Mouse (Mus musculus): ENCODE measurements around the gene Spg7.
"Not testable (repeated sequence)": the region's sequence is repeated elsewhere in the genome, so short reads cannot be mapped to it uniquely, and the experiment has no call there.

Gene Spg7

GRCm38 (mm10) chr8:123041008-123041773, 21.6 kb upstream of the Spg7 start:
- peak; percentile 93 for DNase-seq (ENCODE audit: low read depth)

GRCm38 (mm10) chr8:123041774-123042105, 21.0 kb upstream of the Spg7 start:
- no peak for DNase-seq (ENCODE audit: low read depth)

DNA sequence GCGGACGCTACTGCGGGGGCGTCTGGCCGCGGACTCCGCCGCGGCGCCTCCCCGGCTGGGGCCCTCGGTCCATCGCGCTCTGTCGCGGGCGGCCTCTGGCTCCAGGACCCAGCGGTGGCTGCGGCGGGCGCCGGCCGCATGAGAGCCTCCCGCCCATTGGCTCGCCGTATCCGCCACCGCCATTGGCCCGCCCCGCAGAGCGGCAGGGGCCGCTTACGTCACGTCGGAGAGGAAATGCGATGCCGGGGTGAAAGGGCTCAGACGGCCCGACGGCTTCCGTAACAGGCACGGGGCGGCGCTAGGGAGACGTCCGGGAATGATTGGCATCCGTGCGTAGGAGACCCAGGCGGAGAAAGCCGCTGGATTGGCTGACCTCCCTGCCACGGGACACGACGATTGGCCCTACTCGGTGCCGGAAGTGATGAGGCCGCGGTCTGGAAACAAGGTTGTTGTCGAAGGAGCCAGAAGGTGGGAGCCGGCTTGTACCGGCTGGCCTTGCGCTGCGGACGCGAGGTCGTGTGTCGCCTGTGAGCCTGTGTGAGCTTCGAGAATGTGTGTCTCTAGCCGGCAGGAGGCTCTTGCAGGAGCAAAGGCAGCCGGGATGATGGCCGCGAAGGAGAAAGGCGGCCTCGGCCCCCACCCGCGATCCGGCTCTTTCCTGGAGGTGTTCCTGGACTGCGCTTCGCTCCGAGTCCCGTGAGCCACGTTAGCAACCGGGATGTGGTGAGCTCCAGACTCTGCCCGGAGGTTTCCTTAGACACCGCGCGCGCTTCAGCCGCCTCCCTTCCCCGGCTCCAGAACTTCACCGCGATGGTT, 20.4 kb upstream of the Spg7 start, which contains the start of gene Ankrd11:
Ankrd11 (minus strand) TSS at position 120 of the 816 bp plus-strand sequence.
- DNase-seq (ENCODE audit: low read depth) = peak; percentile 100

DNA sequence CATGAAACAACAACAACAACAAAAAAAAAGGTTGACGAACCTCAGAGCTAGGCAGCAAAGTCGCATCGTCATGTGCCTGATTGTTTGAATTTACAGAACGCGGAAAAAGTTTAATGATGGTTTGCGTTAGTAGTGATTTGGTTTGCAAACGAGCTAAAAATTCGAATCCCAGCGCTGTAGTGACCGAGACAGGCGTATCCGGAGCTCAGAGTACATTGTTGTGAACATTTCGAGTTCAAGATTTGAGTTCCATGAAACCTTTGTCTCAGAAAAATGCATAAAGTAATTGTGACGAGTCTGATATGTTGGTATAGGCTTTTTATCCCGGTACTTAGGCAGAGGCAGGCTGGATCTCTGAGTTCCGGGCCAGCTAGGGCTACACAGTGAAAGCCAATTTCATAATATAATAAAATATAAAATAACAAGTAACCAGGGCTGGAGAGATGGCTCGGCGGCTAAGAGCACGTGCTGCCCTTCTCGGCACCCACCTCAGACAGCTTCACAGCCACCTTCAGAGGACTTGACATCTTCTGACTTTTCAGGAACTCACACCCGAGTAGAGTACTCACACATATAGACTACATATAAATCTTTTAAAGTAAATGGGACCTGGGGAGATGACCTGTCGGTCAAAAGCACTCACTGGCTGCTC, 19.6 kb upstream of the Spg7 start:
- peak; percentile 50 for DNase-seq (ENCODE audit: low read depth)

- no peak for DNase-seq (ENCODE audit: low read depth)
Observed at GRCm38 (mm10) chr8:123043941-123044340, 18.8 kb upstream of the Spg7 start.

GRCm38 (mm10) chr8:123044743-123045425, 17.9 kb upstream of the Spg7 start:
- not testable (repeated sequence) for DNase-seq (ENCODE audit: low read depth)

DNA sequence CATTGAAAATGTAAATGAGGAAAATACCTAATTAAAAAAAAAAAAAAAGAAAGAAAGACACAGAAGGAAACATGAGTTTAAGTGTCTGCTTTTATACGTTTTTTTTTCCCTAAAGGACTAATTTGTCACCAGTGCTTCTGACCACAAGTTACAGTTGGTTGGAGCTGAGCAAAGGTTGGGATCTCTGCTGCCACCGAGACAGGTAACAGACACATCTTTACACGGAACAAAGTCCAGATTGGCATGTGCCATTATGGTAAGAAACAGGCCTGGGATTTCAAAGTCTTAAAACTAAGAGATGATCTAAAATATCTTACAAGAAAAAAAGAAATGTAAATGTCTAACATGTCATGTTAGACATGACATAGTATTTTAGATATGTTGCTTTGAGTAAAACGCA, 16.0 kb upstream of the Spg7 start:
- DNase-seq (ENCODE audit: low read depth) = no peak

DNA sequence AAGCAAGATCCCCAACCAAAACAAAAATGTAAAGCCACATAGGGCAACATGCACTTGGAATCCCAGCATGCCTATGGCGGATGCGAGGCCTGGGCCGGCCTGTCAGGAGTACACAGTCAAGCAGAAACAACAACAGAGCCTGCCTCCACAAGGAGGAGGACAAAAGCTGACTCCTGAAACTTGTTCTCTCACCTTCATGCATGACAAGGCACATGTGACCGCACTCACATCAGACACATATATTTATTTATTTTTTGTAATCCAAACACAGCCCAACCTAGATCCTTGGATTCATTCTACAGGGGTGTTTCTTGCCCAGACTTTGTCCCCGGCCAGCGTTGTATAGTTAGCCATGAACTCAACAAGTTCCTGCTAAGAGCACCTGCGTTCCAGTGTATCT, 14.9 kb upstream of the Spg7 start:
- no peak for DNase-seq (ENCODE audit: low read depth)

GRCm38 (mm10) chr8:123048402-123048801, 14.3 kb upstream of the Spg7 start:
- no peak for DNase-seq (ENCODE audit: low read depth)

DNA sequence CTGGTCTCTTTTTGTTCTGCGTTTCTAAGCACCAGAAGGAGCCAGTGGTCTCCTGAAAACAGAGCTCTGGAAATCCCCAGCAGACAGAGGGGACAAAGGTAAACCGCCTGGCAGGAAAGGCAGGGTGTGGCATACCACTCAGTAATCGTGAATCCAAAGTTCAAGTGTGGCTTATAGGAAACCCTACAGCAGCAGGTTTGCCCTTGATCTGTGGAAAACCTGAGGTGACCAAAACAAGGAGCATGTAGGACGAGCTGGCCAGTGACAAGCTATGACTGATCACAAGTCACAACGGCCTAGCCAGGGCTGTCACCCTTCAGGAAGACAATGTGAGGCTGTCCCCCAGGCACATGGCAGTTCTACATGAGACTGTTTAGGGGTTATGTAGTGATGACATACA, 11.3 kb upstream of the Spg7 start:
- no peak for DNase-seq (ENCODE audit: low read depth)

- no peak for DNase-seq (ENCODE audit: low read depth)
Observed at GRCm38 (mm10) chr8:123064072-123064471, 1.3 kb downstream of the Spg7 start.

GRCm38 (mm10) chr8:123064809-123065213, 2.1 kb downstream of the Spg7 start:
- DNase-seq (ENCODE audit: low read depth) = no peak

GRCm38 (mm10) chr8:123065214-123066100, 2.7 kb downstream of the Spg7 start:
- DNase-seq (ENCODE audit: low read depth) = peak; percentile 99

DNA sequence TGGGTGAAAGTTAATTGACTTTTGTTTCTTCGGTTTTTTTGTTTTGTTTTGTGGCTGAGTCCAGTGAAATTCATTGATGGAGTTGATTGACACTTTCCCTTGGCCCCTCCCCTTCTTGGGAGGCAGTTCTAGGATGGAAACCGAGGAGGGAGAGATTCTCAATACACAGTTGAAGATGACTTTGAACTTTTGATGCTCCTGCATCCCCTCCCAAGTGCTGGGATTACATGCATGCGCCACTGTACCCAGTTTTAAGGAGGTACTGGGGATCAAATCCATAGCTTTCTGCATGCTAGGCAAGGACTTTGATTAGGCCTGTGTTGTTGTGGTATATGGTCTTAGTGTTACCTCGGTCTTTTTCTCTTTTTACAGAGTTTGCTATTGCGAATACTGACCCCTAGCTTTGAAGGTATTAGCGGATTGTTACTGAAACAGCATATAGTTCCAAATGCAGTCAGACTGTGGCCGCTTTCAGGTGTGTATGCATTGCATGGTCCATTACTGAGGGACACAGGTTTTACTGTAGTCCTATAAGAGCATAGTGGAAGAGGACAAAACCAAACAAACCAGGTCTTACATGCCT, 3.5 kb downstream of the Spg7 start:
- DNase-seq (ENCODE audit: low read depth) = peak; percentile 70

DNA sequence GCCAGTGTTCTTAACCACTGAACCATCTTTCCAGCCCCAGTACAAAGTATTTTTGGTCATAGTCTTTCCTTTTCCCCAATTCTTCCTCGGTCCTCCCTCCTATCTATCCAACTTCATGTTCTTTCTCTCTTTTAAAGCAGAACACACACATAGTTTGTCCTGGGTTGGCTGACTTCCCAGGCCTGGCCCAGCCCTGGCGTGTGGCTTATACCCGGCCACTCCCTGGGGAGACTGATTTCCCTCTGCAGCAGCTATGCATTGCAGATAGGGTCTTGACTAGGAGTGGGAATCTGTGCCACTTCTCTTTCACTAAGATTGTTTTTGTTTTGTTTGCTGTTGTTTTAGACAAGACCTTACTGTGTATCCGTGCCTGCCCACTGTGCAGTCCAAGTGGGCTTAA, 8.4 kb downstream of the Spg7 start:
- DNase-seq (ENCODE audit: low read depth) = no peak

DNA sequence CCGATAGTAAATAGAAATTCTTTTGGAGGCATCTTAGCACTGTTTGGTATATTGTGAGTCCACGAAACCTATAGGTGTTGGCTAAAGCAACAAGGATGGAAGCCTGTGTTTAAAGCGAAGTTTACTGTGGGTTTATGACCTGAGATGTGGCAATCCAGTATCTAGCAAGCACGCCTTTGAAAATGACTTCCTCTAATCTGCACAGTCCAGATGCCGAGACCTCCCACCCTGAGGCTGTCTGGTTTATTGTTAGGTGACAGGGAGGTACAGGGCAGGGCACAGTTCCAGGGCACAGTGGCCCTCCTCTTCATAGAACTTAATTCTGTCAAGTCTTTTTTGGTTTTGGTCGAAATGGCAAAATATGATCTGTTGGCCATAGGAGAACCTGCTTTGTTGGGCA, 14.5 kb downstream of the Spg7 start:
- peak; percentile 41 for DNase-seq (ENCODE audit: low read depth)

GRCm38 (mm10) chr8:123082993-123083392, 20.3 kb downstream of the Spg7 start:
- no peak for DNase-seq (ENCODE audit: low read depth)

DNA sequence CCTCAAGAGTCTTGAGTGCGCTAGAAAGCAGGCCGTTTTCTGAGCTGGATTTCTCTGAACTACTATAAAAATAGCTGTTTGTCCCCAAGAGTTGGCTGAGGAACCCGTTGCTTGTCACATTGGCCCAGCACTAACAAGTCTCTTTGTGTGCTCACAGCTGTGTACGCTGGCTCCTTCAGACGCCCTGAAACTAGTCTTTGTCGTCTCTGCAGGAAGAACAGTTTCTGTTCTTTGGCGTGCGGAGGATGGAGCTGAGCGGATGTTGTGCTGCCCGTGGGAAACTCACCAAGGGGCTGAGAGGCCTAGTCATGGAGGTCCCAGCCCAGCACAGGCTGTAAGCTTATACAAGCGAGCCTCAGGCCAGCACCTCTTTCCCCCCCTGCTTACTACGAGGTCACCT, 20.9 kb downstream of the Spg7 start:
- no peak for DNase-seq (ENCODE audit: low read depth)

GRCm38 (mm10) chr8:123087289-123087688, 24.5 kb downstream of the Spg7 start:
- DNase-seq (ENCODE audit: low read depth) = no peak

DNA sequence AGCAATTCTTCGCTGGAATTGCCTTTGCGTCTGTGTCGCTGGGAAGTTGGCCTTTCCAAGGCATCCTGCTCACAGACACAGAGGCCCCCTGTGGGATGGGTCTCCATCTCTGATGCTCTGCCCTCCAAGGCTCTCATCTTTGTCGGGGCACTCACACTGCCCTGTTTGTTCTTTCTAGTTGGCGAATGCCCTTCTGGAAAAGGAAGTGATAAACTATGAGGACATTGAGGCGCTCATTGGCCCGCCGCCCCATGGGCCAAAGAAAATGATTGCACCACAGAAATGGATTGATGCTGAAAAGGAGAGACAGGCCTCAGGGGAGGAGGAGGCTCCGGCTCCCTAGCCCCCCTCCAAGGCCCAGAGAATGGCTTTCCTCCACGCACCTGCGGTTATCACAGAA, 34.5 kb downstream of the Spg7 start:
- no peak for DNase-seq (ENCODE audit: low read depth)
